Mouse (Mus musculus) MEL (cell line): ENCODE measurements at regions not wholly inside any gene's neighbourhood (a gene's known extent, or its start where the extent isn't known, plus 50 kb on each side); places are given as distances from the start of the nearest gene placed in this dataset.

Source experiments
- DNase-seq: peaks from one replicate; pipeline ENCODE4 v3.0.0; 2011; ENCODE audit warnings: low read depth, low spot score
- H3K27ac ChIP-seq: 2 replicates; pipeline ENCODE4 v1.5.1; 2012; ENCODE audit warnings: low read depth, mild to moderate bottlenecking, control low read depth, low read length, moderate library complexity; ENCODE audit not compliant: control insufficient read depth
- H3K27me3 ChIP-seq, 2 experiments: fragments of 150-350 bp in 1 of 2; sonication (generic) in 1 of 2; 2 replicates each; pipeline ENCODE4 v1.6.1; 2012; ENCODE audit warnings: low read length in 2 of 2, mild to moderate bottlenecking in 2 of 2, improper control_type of control experiment in 1 of 2, moderate library complexity in 1 of 2; ENCODE audit not compliant: insufficient read depth in 2 of 2, control insufficient read depth in 1 of 2
- H3K36me3 ChIP-seq, 2 experiments: 2 replicates each; pipeline ENCODE4 v1.6.1; 2012 to 2014; ENCODE audit warnings: low read length in 2 of 2, improper control_type of control experiment in 1 of 2, inconsistent platforms in 1 of 2, mild to moderate bottlenecking in 1 of 2; ENCODE audit not compliant: insufficient read depth in 2 of 2, control insufficient read depth in 1 of 2
- H3K4me1 ChIP-seq, 2 experiments: fragments of 150-350 bp in 1 of 2; sonication (generic) in 1 of 2; 2 replicates each; pipeline ENCODE4 v1.6.1; 2012; ENCODE audit warnings: low read length in 2 of 2, improper control_type of control experiment in 1 of 2, mild to moderate bottlenecking in 1 of 2; ENCODE audit not compliant: insufficient read depth in 2 of 2, control insufficient read depth in 1 of 2
- H3K4me3 ChIP-seq, 2 experiments: fragments of 150-350 bp in 1 of 2; sonication (generic) in 1 of 2; 2 replicates each; pipeline ENCODE4 v1.5.1; 2012; ENCODE audit warnings: low read depth in 2 of 2, low read length in 2 of 2, mild to moderate bottlenecking in 2 of 2, moderate library complexity in 2 of 2, control low read depth in 1 of 2, improper control_type of control experiment in 1 of 2; ENCODE audit not compliant: control insufficient read depth in 1 of 2, insufficient read depth in 1 of 2
- H3K79me2 ChIP-seq: 2 replicates; pipeline ENCODE4 v1.6.1; 2012; ENCODE audit warnings: mild to moderate bottlenecking, low read length, moderate library complexity; ENCODE audit not compliant: control insufficient read depth, poor library complexity, insufficient read depth
- H3K9ac ChIP-seq: 2 replicates; pipeline ENCODE4 v1.6.1; 2012; ENCODE audit warnings: low read depth, mild to moderate bottlenecking, control low read depth, low read length, moderate library complexity; ENCODE audit not compliant: control insufficient read depth, poor library complexity, severe bottlenecking
- H3K9me3 ChIP-seq: fragments of 150-350 bp; sonication (generic); replicated peaks from 2 replicates; pipeline ENCODE4 v1.6.1; 2012; ENCODE audit warnings: mild to moderate bottlenecking, low read length, improper control_type of control experiment, moderate library complexity; ENCODE audit not compliant: insufficient read depth
- BHLHE40 ChIP-seq: IDR thresholded peaks from 2 replicates; pipeline ENCODE4 v1.6.1; 2012; ENCODE audit warnings: low read depth, mild to moderate bottlenecking, inconsistent platforms, low read length, improper control_type of control experiment, borderline replicate concordance
- CHD2 ChIP-seq: IDR thresholded peaks from 2 replicates; pipeline ENCODE4 v1.6.1; 2011; ENCODE audit warnings: low read length, improper control_type of control experiment
- ETS1 ChIP-seq: IDR thresholded peaks from 2 replicates; pipeline ENCODE4 v1.6.1; 2012; ENCODE audit warnings: low read depth, mild to moderate bottlenecking, inconsistent platforms, low read length, improper control_type of control experiment, moderate library complexity
- GABPA ChIP-seq: IDR thresholded peaks from 2 replicates; pipeline ENCODE4 v1.6.1; 2012; ENCODE audit warnings: low read depth, mild to moderate bottlenecking, inconsistent platforms, low read length, improper control_type of control experiment, moderate library complexity
- GATA1 ChIP-seq: IDR thresholded peaks from 2 replicates; pipeline ENCODE4 v1.6.1; 2011; ENCODE audit warnings: low read depth, low read length, improper control_type of control experiment
- JUND ChIP-seq: IDR thresholded peaks from 2 replicates; pipeline ENCODE4 v1.6.1; 2011; ENCODE audit warnings: low read depth, mild to moderate bottlenecking, improper control_type of control experiment, low read length
- MAFK ChIP-seq: IDR thresholded peaks from 2 replicates; pipeline ENCODE4 v1.6.1; 2011; ENCODE audit warnings: low read depth, mild to moderate bottlenecking, low read length, improper control_type of control experiment, borderline replicate concordance
- MAX ChIP-seq: IDR thresholded peaks from 2 replicates; pipeline ENCODE4 v1.6.1; 2011; ENCODE audit warnings: low read length, improper control_type of control experiment
- MYB ChIP-seq: IDR thresholded peaks from 2 replicates; pipeline ENCODE4 v1.6.1; 2011; ENCODE audit warnings: mild to moderate bottlenecking, low read depth, low read length, improper control_type of control experiment
- POLR2A ChIP-seq, 2 experiments: IDR thresholded peaks; 2 replicates each; pipeline ENCODE4 v1.6.1; 2011 to 2012; ENCODE audit warnings: low read length in 2 of 2, mild to moderate bottlenecking in 2 of 2, control low read depth in 1 of 2, improper control_type of control experiment in 1 of 2, low read depth in 1 of 2, moderate library complexity in 1 of 2; ENCODE audit not compliant: control insufficient read depth in 1 of 2, insufficient read depth in 1 of 2, poor library complexity in 1 of 2
- POLR2AphosphoS2 ChIP-seq: IDR thresholded peaks from 2 replicates; pipeline ENCODE4 v1.6.1; 2011; ENCODE audit warnings: low read length, improper control_type of control experiment
- POLR2AphosphoS5 ChIP-seq: IDR thresholded peaks from 2 replicates; pipeline ENCODE4 v1.6.1; 2012; ENCODE audit warnings: low read depth, borderline replicate concordance, mild to moderate bottlenecking, inconsistent platforms, low read length, moderate library complexity, mixed read lengths
- RCOR1 ChIP-seq: IDR thresholded peaks from 2 replicates; pipeline ENCODE4 v1.6.1; 2012; ENCODE audit warnings: low read depth, mild to moderate bottlenecking, inconsistent platforms, low read length, improper control_type of control experiment
- SIN3A ChIP-seq: IDR thresholded peaks from 2 replicates; pipeline ENCODE4 v1.6.1; 2012; ENCODE audit warnings: low read length, improper control_type of control experiment, inconsistent platforms
- SMC3 ChIP-seq: IDR thresholded peaks from 2 replicates; pipeline ENCODE4 v1.6.1; 2011; ENCODE audit warnings: low read depth, low read length, improper control_type of control experiment
- TBP ChIP-seq: IDR thresholded peaks from 2 replicates; pipeline ENCODE4 v1.8.0; 2011; ENCODE audit warnings: low read depth, low read length, improper control_type of control experiment
- TCF12 ChIP-seq: IDR thresholded peaks from 2 replicates; pipeline ENCODE4 v1.6.1; 2014; ENCODE audit warnings: low read depth, mild to moderate bottlenecking, inconsistent platforms, low read length, improper control_type of control experiment, moderate library complexity
- UBTF ChIP-seq: IDR thresholded peaks from 2 replicates; pipeline ENCODE4 v1.6.1; 2012; ENCODE audit warnings: low read depth, mild to moderate bottlenecking, inconsistent platforms, low read length, improper control_type of control experiment, moderate library complexity, borderline replicate concordance; ENCODE audit not compliant: insufficient read depth
- USF1 ChIP-seq: IDR thresholded peaks from 2 replicates; pipeline ENCODE4 v1.6.1; 2014; ENCODE audit warnings: low read depth, mild to moderate bottlenecking, inconsistent platforms, low read length, improper control_type of control experiment, moderate library complexity
- ZKSCAN1 ChIP-seq: IDR thresholded peaks from 2 replicates; pipeline ENCODE4 v1.6.1; 2012; ENCODE audit warnings: low read depth, mild to moderate bottlenecking, inconsistent platforms, low read length, improper control_type of control experiment, moderate library complexity

DNA sequence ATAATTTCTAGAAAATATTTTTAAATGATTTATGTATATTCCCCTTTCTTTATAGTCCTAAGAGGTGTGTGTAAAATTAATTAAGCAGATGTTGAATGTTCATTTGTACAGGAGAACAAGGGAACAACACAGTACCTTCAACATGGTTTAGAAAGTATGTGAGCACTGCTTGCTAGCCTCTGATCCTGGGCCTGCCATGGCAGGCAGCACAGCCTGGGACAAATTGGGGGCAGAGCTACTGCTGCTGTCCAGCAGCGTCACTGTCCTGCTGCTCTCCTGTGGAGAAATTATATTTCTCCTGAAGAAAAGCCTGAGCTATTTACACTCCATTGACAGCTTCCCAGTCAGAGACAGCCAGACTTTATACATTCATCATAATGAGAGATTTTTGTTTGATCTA, 833.8 kb upstream of the Pabpc4l start:
- H3K79me2 ChIP-seq, result no peaks in the 10 kb centered on the region
- H3K27ac ChIP-seq, result no peak overlapping the region
- no peaks in the 10 kb centered on the region for H3K36me3 ChIP-seq
- no peak for DNase-seq
- no peaks in the 10 kb centered on the region for H3K9me3 ChIP-seq
- no peak overlapping the region for H3K9ac ChIP-seq
- H3K4me3 ChIP-seq, result no peak overlapping the region
- no peaks in the 10 kb centered on the region for H3K27me3 ChIP-seq
- TF ChIP-seq TCF12 (no peak), SIN3A (no peak), POLR2A (IDR thresholded peaks at IDR 0.05; ENCODE audit: control insufficient read depth in 1 of 2, insufficient read depth in 1 of 2, low read depth in 1 of 2, low read length in 2 of 2, poor library complexity in 1 of 2) (no peak), JUND (no peak), CHD2 (no peak), SMC3 (no peak), ETS1 (no peak), GABPA (no peak), TBP (no peak), RCOR1 (no peak)
- no peaks in the 10 kb centered on the region for H3K4me1 ChIP-seq

DNA sequence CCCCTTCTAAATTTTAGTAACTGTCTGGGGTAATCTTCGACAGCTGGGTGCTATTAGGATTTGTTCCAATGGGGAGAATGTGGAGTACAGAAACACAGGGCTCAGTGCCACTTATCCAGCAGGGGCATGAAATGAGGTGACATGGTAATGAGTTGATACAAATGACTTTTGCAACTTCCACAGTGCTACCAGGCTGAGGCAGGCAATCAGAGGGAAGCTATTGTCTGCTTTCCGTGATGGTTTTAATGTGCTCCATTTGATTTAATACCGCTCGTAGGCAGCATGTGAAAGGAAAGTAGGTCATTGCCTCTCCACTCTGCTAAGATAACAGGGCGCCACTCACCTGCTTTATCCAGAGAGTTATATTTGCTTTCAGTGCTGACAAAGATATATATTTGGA, 832.3 kb upstream of the Pabpc4l start:
- Histone ChIP-seq H3K9ac (no peak overlapping the region), H3K79me2 (no peaks in the 10 kb centered on the region), H3K36me3 (no peaks in the 10 kb centered on the region), H3K9me3 (no peaks in the 10 kb centered on the region), H3K4me3 (no peak overlapping the region), H3K4me1 (no peaks in the 10 kb centered on the region), H3K27ac (no peak overlapping the region), H3K27me3 (no peaks in the 10 kb centered on the region)
- DNase-seq, result no peak
- TF ChIP-seq UBTF (no peak), USF1 (no peak), GATA1 (no peak), POLR2AphosphoS2 (no peak), MAFK (no peak), SIN3A (no peak), ZKSCAN1 (no peak), TCF12 (no peak), BHLHE40 (no peak)

DNA sequence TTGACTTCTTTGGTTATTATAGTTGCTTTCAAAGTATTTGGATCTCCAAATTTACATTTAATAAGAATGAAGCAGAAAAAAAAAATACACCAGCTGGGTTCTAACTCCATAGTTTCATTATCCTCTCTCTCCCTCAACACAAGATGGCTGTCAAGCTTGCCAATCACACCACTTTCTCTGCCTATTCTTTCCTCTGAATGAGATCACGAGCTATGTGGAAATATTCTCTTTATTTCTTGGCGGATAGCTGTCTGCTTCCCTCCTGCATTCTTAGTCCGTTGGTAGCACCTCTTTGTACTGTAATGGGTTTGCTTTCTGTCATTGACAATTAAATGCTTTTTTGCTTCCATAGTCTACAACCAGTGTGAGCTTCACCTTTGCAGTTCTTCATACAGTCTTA, 793.0 kb upstream of the Pabpc4l start:
- peaks cover 0 to 3% of the 10 kb centered on the region in 2 experiments; a peak in 2 of 4 replicates for H3K4me1 ChIP-seq

More for the DNA sequence above, 793.0 kb upstream of the Pabpc4l start:
- Histone ChIP-seq H3K9ac (no peak overlapping the region), H3K79me2 (no peaks in the 10 kb centered on the region), H3K4me3 (no peak overlapping the region), H3K9me3 (no peaks in the 10 kb centered on the region), H3K27ac (no peak overlapping the region), H3K36me3 (peaks cover 0 to 2% of the 10 kb centered on the region in 2 experiments; a peak in 1 of 4 replicates), H3K27me3 (no peaks in the 10 kb centered on the region)
- TF ChIP-seq MYB, result no peak
- no peak for TF ChIP-seq GATA1
- TF ChIP-seq POLR2AphosphoS5, result no peak
- TF ChIP-seq MAX, result no peak
- no peak for DNase-seq
